Comparison of ENCODE assay signal across 35 mouse cellular contexts in genomic region chr7:66161836-66162235, GRCm38 (mm10).
"Had no signal": no experiment of that assay in that cellular context is flagged by ENCODE, and none has a peak within 500 bp of the region (broad histone marks: within the 10 kb centered on the region; RNA-seq: fewer than 3 reads in every experiment).

No protein-coding gene starts in this region.

- H3K27me3 ChIP-seq: heart, embryonic 12.5 days; heart, embryonic 13.5 days; heart, embryonic 15.5 days; hindbrain, embryonic 12.5 days; hindbrain, embryonic 13.5 days; hindbrain, embryonic 15.5 days; intestine, embryonic 15.5 days; kidney, embryonic 15.5 days had no signal

- H3K9me3 ChIP-seq: heart, embryonic 10.5 days; heart, embryonic 12.5 days; heart, embryonic 13.5 days; heart, embryonic 15.5 days; hindbrain, embryonic 10.5 days; hindbrain, embryonic 12.5 days; hindbrain, embryonic 13.5 days; hindbrain, embryonic 15.5 days; intestine, embryonic 15.5 days; kidney, embryonic 15.5 days had no signal

- H3K4me3 ChIP-seq: heart, embryonic 10.5 days; heart, embryonic 12.5 days; heart, embryonic 13.5 days; heart, embryonic 15.5 days; hindbrain, embryonic 10.5 days; hindbrain, embryonic 12.5 days; hindbrain, embryonic 13.5 days; hindbrain, embryonic 15.5 days; intestine, embryonic 15.5 days; kidney, embryonic 15.5 days; layer of hippocampus, adult 2 months had no signal

- ATAC-seq: hindbrain, embryonic 16.5 days; hindbrain, postnatal 0 days; inflammation-experienced regulatory T-cells, adult 6 months; intestine, embryonic 15.5 days; intestine, embryonic 16.5 days; intestine, postnatal 0 days had no signal

- H3K27ac ChIP-seq: heart, embryonic 10.5 days; heart, embryonic 13.5 days; heart, embryonic 15.5 days; hindbrain, embryonic 10.5 days; hindbrain, embryonic 12.5 days; hindbrain, embryonic 13.5 days; hindbrain, embryonic 14.5 days; hindbrain, embryonic 15.5 days; hindbrain, postnatal 0 days; intestine, embryonic 15.5 days; kidney, embryonic 15.5 days; kidney, postnatal 0 days; layer of hippocampus, adult 2 months had no signal

- H3K4me2 ChIP-seq: heart, embryonic 11.5 days; heart, embryonic 12.5 days; heart, embryonic 13.5 days; heart, embryonic 15.5 days; hindbrain, embryonic 12.5 days; hindbrain, embryonic 13.5 days; hindbrain, embryonic 14.5 days; hindbrain, embryonic 15.5 days; intestine, embryonic 15.5 days; kidney, embryonic 15.5 days had no signal

- DNase-seq: heart, postnatal 10 days; heart, postnatal 14 days; heart, postnatal 36 days; heart, postnatal 4 days; kidney, adult 11 months; kidney, adult 18-20 months; kidney, adult 2 months; kidney, adult 8-10 months; kidney, adult 9 months; kidney, postnatal 10 days; kidney, postnatal 14 days; kidney, postnatal 25 days; kidney, postnatal 36 days; kidney, postnatal 4 days; layer of hippocampus, adult 9-11 months; layer of hippocampus, postnatal 36 days had no signal

- H3K9ac ChIP-seq: heart, embryonic 12.5 days; heart, embryonic 13.5 days; heart, embryonic 15.5 days; hindbrain, embryonic 12.5 days; hindbrain, embryonic 13.5 days; hindbrain, embryonic 14.5 days; hindbrain, embryonic 15.5 days; intestine, embryonic 15.5 days; kidney, embryonic 15.5 days had no signal

- H3K36me3 ChIP-seq: heart, embryonic 10.5 days; heart, embryonic 15.5 days; hindbrain, embryonic 12.5 days; hindbrain, embryonic 13.5 days; hindbrain, embryonic 15.5 days; intestine, embryonic 15.5 days had no signal
